ENCODE assay signal across 29 mouse cellular contexts in the genomic region with DNA sequence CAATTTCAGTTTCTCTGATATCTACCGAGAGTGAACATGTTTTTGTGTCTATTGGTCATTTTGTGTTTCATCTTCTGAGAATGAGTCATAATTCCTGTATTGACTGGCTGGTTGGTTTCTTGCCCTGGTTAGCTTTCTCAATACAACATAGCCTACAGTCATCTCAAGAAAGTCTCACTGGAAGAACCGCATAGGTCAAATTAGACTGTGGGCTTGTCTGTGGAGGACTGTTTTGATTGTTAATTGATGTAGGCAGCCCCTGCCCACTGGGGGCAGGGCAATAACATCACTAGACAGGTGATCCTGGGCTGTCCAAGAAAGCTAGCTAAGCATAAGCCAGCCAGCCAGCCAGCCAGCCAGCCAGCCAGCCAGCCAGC. TPM values are rescaled to one million over a fixed set of nuclear protein-coding genes. Genes with fewer than 3 reads are reported as not detected.
DNase-seq lines count a peak whose midpoint lies in the region; TF ChIP-seq lines count a peak whose summit lies in the region.
"Had no signal": no experiment of that assay in that cellular context is flagged by ENCODE, and none has a peak within 500 bp of the region (broad histone marks: within the 10 kb centered on the region; RNA-seq: fewer than 3 reads in every experiment).

No protein-coding gene starts in this region.

- peak; percentile 99 for TF ChIP-seq EP300 in CH12.LX (IDR thresholded peaks at IDR 0.05; ENCODE audit: low read length)

- peaks cover 18 to 30% of the 10 kb centered on the region in 2 experiments for H3K36me3 ChIP-seq in CH12.LX (replicated peaks in 1 of 2; ENCODE audit: control insufficient read depth in 1 of 2, insufficient read depth in 1 of 2, low read length in 1 of 2)

- no peaks in the 10 kb centered on the region for H3K9me3 ChIP-seq in CH12.LX (replicated peaks; ENCODE audit: low read length)
- H3K9me3 ChIP-seq: embryonic facial prominence, embryonic 10.5 days; embryonic facial prominence, embryonic 13.5 days; forebrain, embryonic 12.5 days; forebrain, embryonic 15.5 days; heart, embryonic 12.5 days; heart, embryonic 15.5 days; hindbrain, embryonic 10.5 days; hindbrain, embryonic 13.5 days had no signal

- dilution Hi-C loops in CH12.LX (cut with MboI; ENCODE audit: extremely low pct_ligation_motif_present, extremely low pct_unique_long_range_greater_than_20kb, low sequenced_read_pairs), result no loop called here

- no peaks in the 10 kb centered on the region for H3K27me3 ChIP-seq in CH12.LX (replicated peaks)
- H3K27me3 ChIP-seq: embryonic facial prominence, embryonic 13.5 days; forebrain, embryonic 12.5 days; forebrain, embryonic 15.5 days; heart, embryonic 12.5 days; heart, embryonic 15.5 days; hindbrain, embryonic 13.5 days had no signal

- 0 out of 2 replicates have a peak, but pooled peaks have one; percentile 19 for TF ChIP-seq POLR2A in CH12.LX (IDR thresholded peaks at IDR 0.05; ENCODE audit: low read depth, low read length)

- peaks cover 12 to 58% of the 10 kb centered on the region in 2 experiments; a peak in 3 of 4 replicates for H3K4me1 ChIP-seq in CH12.LX (ENCODE audit: control insufficient read depth in 1 of 2, insufficient read depth in 2 of 2)
- H3K4me1 ChIP-seq: forebrain, embryonic 12.5 days; forebrain, embryonic 15.5 days; hindbrain, embryonic 10.5 days; hindbrain, embryonic 13.5 days had no signal

- peak overlapping the region; percentile 69; the same call in 1 of the 2 replicates for H3K9ac ChIP-seq in CH12.LX (ENCODE audit: insufficient read depth, low read depth)
- H3K9ac ChIP-seq: embryonic facial prominence, embryonic 13.5 days; forebrain, embryonic 12.5 days; forebrain, embryonic 15.5 days; heart, embryonic 12.5 days; heart, embryonic 15.5 days; hindbrain, embryonic 13.5 days had no signal

- no peaks in the 10 kb centered on the region for H3K79me2 ChIP-seq in CH12.LX (replicated peaks; ENCODE audit: control insufficient read depth, extremely low read depth, insufficient read depth, poor library complexity, severe bottlenecking)

- no peak for TF ChIP-seq RAD21 in CH12.LX (IDR thresholded peaks at IDR 0.05; ENCODE audit: low read depth, low read length)

- peak overlapping the region; percentile 100 for H3K4me2 ChIP-seq in CH12.LX (ENCODE audit: insufficient read depth, low read depth, poor library complexity, severe bottlenecking)
- H3K4me2 ChIP-seq: embryonic facial prominence, embryonic 13.5 days; forebrain, embryonic 12.5 days; forebrain, embryonic 15.5 days; heart, embryonic 12.5 days; heart, embryonic 15.5 days; hindbrain, embryonic 13.5 days had no signal

- H3K4me3 ChIP-seq in CH12.LX (replicated peaks in 1 of 3; ENCODE audit: low read depth in 2 of 3, low read length in 2 of 3, poor library complexity in 1 of 3), result no peak overlapping the region
- H3K4me3 ChIP-seq: embryonic facial prominence, embryonic 10.5 days; embryonic facial prominence, embryonic 13.5 days; erythroblast, embryonic 14.5 days; forebrain, embryonic 12.5 days; forebrain, embryonic 15.5 days; gastrocnemius, adult 2 months; heart, embryonic 12.5 days; heart, embryonic 15.5 days; hindbrain, embryonic 10.5 days; hindbrain, embryonic 13.5 days had no signal

- DNase-seq in CD4-positive helper T cell, adult 2 months (ENCODE audit: low read depth, low spot score), result peak; percentile 71
- peak; percentile 96 for DNase-seq in CH12.LX (ENCODE audit: extremely low read depth)
- peak; percentile 85 for DNase-seq in induced T-regulatory cell, adult 2 months (ENCODE audit: low read depth)
- DNase-seq in neural tube, embryonic 10.5 days (ENCODE audit: extremely low spot score, low spot score), result no peak
- no peak for DNase-seq in left cerebral cortex, postnatal 10 days (ENCODE audit: extremely low spot score in 1 of 2, low spot score in 2 of 2)
- DNase-seq in thymus, postnatal 0 days (ENCODE audit: low spot score), result no peak
- no peak for DNase-seq in urinary bladder, postnatal 36 days (ENCODE audit: low spot score in 2 of 2)
- DNase-seq: adrenal gland, postnatal 10 days; adrenal gland, postnatal 36 days; cerebellum, adult 18-20 months; cerebellum, adult 9-11 months; cerebellum, postnatal 25 days; embryo, embryonic 11 days; gastrocnemius, adult 2 months; gastrocnemius, postnatal 14 days; heart, adult 18-20 months; heart, postnatal 10 days; heart, postnatal 36 days; kidney, adult 11 months; kidney, adult 8-10 months had no signal

- intact Hi-C loops in left cerebral cortex, postnatal 10 days (cut with DNase I), result no loop called here

- in situ Hi-C loops in CH12.LX (cut with MboI; ENCODE audit: low pct_ligation_motif_present, low pct_unique_long_range_greater_than_20kb, low sequenced_read_pairs), result no loop called here

- no peak for TF ChIP-seq CTCF in CH12.LX (conservative IDR thresholded peaks at IDR 0.05 in 1 of 2, IDR thresholded peaks at IDR 0.05 in 1 of 2; ENCODE audit: low read depth in 2 of 2, low read length in 2 of 2)

- H3K27ac ChIP-seq in CH12.LX (ENCODE audit: insufficient read depth, low read depth), result peak overlapping the region; percentile 84
- H3K27ac ChIP-seq: embryonic facial prominence, embryonic 10.5 days; embryonic facial prominence, embryonic 13.5 days; forebrain, embryonic 12.5 days; forebrain, embryonic 15.5 days; gastrocnemius, adult 2 months; heart, embryonic 15.5 days; hindbrain, embryonic 10.5 days; hindbrain, embryonic 13.5 days had no signal

TF ChIP-seq in CH12.LX, 34 proteins besides CTCF, POLR2A, EP300 and RAD21 (continues in another document):
- peak; percentile 87 for TF ChIP-seq TCF12 (IDR thresholded peaks at IDR 0.05; ENCODE audit: low read depth, low read length)
- peak; percentile 99 for TF ChIP-seq RCOR1 (conservative IDR thresholded peaks at IDR 0.05; ENCODE audit: low read depth, low read length)
- TF ChIP-seq JUND (conservative IDR thresholded peaks at IDR 0.05; ENCODE audit: low read depth, low read length), result peak; percentile 100
- TF ChIP-seq MYC (IDR thresholded peaks at IDR 0.05; ENCODE audit: low read depth, low read length), result peak; percentile 41; the same call in 1 of the 2 replicates
- TF ChIP-seq UBTF (IDR thresholded peaks at IDR 0.05; ENCODE audit: low read depth, low read length), result no peak; the same call in 1 of the 2 replicates
- TF ChIP-seq ZMIZ1 (IDR thresholded peaks at IDR 0.05; ENCODE audit: low read depth, low read length), result no peak
- TF ChIP-seq CHD1 (IDR thresholded peaks at IDR 0.05; ENCODE audit: low read depth, low read length), result no peak
- no peak for TF ChIP-seq PAX5 (IDR thresholded peaks at IDR 0.05; ENCODE audit: low read length)
- TF ChIP-seq ETS1 (conservative IDR thresholded peaks at IDR 0.05; ENCODE audit: low read depth, low read length), result peak; percentile 99
- TF ChIP-seq CHD2 (IDR thresholded peaks at IDR 0.05; ENCODE audit: low read length), result peak; percentile 87
- TF ChIP-seq MAFK (IDR thresholded peaks at IDR 0.05; ENCODE audit: insufficient replicate concordance, low read length), result peak; percentile 90
- TF ChIP-seq USF1 (IDR thresholded peaks at IDR 0.05; ENCODE audit: low read depth, low read length), result no peak
- TF ChIP-seq BHLHE40 (IDR thresholded peaks at IDR 0.05; ENCODE audit: low read depth, low read length), result peak; percentile 94
- TF ChIP-seq IRF4 (IDR thresholded peaks at IDR 0.05; ENCODE audit: low read depth, low read length), result peak; percentile 100
- no peak for TF ChIP-seq NELFE (IDR thresholded peaks at IDR 0.05; ENCODE audit: low read depth, low read length)
- TF ChIP-seq HCFC1 (IDR thresholded peaks at IDR 0.05; ENCODE audit: low read depth, low read length), result peak; percentile 35; the same call in 1 of the 2 replicates
- TF ChIP-seq POLR2AphosphoS2 (IDR thresholded peaks at IDR 0.05; ENCODE audit: low read depth, low read length), result no peak
- 0 out of 2 replicates have a peak, but pooled peaks have one; percentile 15 for TF ChIP-seq MXI1 (IDR thresholded peaks at IDR 0.05; ENCODE audit: low read depth, low read length)
- TF ChIP-seq ZKSCAN1 (IDR thresholded peaks at IDR 0.05; ENCODE audit: borderline replicate concordance, low read depth, low read length), result no peak
- TF ChIP-seq SMC3 (IDR thresholded peaks at IDR 0.05; ENCODE audit: low read depth, low read length), result no peak
- TF ChIP-seq E2F4 (IDR thresholded peaks at IDR 0.05; ENCODE audit: insufficient replicate concordance, low read depth, low read length), result peak; percentile 88; the same call in 1 of the 2 replicates
- TF ChIP-seq MEF2A (IDR thresholded peaks at IDR 0.05; ENCODE audit: borderline replicate concordance, low read depth, low read length), result peak; percentile 95
- 0 out of 2 replicates have a peak, but pooled peaks have one; percentile 27 for TF ChIP-seq TBP (conservative IDR thresholded peaks at IDR 0.05; ENCODE audit: low read depth, low read length)
- no peak for TF ChIP-seq USF2 (conservative IDR thresholded peaks at IDR 0.05; ENCODE audit: low read depth, low read length)
- no peak for TF ChIP-seq ZC3H11A (IDR thresholded peaks at IDR 0.05; ENCODE audit: low read depth, low read length)
- peak; percentile 100 for TF ChIP-seq JUN (IDR thresholded peaks at IDR 0.05; ENCODE audit: insufficient read depth, low read depth, low read length)
- TF ChIP-seq ZNF384 (IDR thresholded peaks at IDR 0.05; ENCODE audit: low read depth, low read length), result peak; percentile 14; the same call in 1 of the 2 replicates
- TF ChIP-seq NRF1 (IDR thresholded peaks at IDR 0.05; ENCODE audit: low read depth, low read length), result no peak
- TF ChIP-seq MAZ (IDR thresholded peaks at IDR 0.05; ENCODE audit: low read depth, low read length), result no peak; the same call in 1 of the 2 replicates

RNA-seq across cellular contexts. Expression of gene Neu3, which starts 5.6 kb away (rescaled TPM):
- total RNA-seq in CH12.LX (2012; rRNA removed) (8.5 and 9.1 TPM in 2 replicates), CH12.LX (2014; rRNA removed) (8.9 and 11.0 TPM in 2 replicates)
- polyA plus RNA-seq in CH12.LX (2012; ENCODE audit: insufficient read length, low read depth), result 11.2 and 11.5 TPM in 2 replicates
- total RNA-seq in left cerebral cortex, postnatal 10 days (2021), result 1 to 10 TPM; 2.7 to 3.1 TPM
- 15.1 and 15.3 TPM in 2 replicates for polyA plus RNA-seq in thymus, postnatal 0 days (2015; fragmentation: Nextera tagmentation; extraction: Ambion mirVana)

RNA-seq across cellular contexts. Expression of gene Xrra1, which starts 25.1 kb away (rescaled TPM):
- 0.25 and 0.59 TPM in 2 replicates for total RNA-seq in CH12.LX (2012; rRNA removed)
- 0.17 and 0.39 TPM in 2 replicates for total RNA-seq in CH12.LX (2014; rRNA removed)
- 0.49 and 0.65 TPM in 2 replicates for polyA plus RNA-seq in CH12.LX (2012; ENCODE audit: insufficient read length, low read depth)
- 1 to 10 TPM; 1.3 to 1.5 TPM for total RNA-seq in left cerebral cortex, postnatal 10 days (2021)
- polyA plus RNA-seq in thymus, postnatal 0 days (2015; fragmentation: Nextera tagmentation; extraction: Ambion mirVana), result 9.4 and 13.8 TPM in 2 replicates
- total RNA-seq: heart, postnatal 36 days had no signal

RNA-seq across cellular contexts. Expression of gene Spcs2, which starts 29.4 kb away (rescaled TPM):
- 203 and 247 TPM in 2 replicates for total RNA-seq in CH12.LX (2012; rRNA removed)
- 268 and 272 TPM in 2 replicates for total RNA-seq in CH12.LX (2014; rRNA removed)
- polyA plus RNA-seq in CH12.LX (2012; ENCODE audit: insufficient read length, low read depth), result 232 and 242 TPM in 2 replicates
- 10 to 100 TPM; 79.7 to 86.7 TPM for total RNA-seq in left cerebral cortex, postnatal 10 days (2021)
- 491 and 521 TPM in 2 replicates for polyA plus RNA-seq in thymus, postnatal 0 days (2015; fragmentation: Nextera tagmentation; extraction: Ambion mirVana)

Comparison
In these comparisons a context has a peak if more than half of its experiments do, and no peak if none do; other contexts are left out.
1. DNase-seq: peak in CD4-positive helper T cell, adult 2 months (single experiment), CH12.LX (single experiment) and induced T-regulatory cell, adult 2 months (single experiment); none in neural tube, embryonic 10.5 days (single experiment), left cerebral cortex, postnatal 10 days (0 of 2), thymus, postnatal 0 days (single experiment) and urinary bladder, postnatal 36 days (0 of 2).